Mouse (Mus musculus) gastrocnemius, postnatal 25 days (tissue): ENCODE data around the gene Fam227a. TPM values are rescaled to one million over a fixed set of nuclear protein-coding genes. Genes with fewer than 3 reads are reported as not detected.
"Not testable (repeated sequence)": the region's sequence is repeated elsewhere in the genome, so short reads cannot be mapped to it uniquely, and the experiment has no call there.

Source experiments
- DNase-seq: peaks from one replicate; pipeline ENCODE4 v3.0.0; 2022
- total RNA-seq, 2 experiments: library from RNA; stranded (reverse); gene quantifications; 1 replicate in 1 of 2; 2 replicates in 1 of 2; pipeline ENCODE4 v1.2.3; 2021

Gene Fam227a
- total RNA-seq, 2 experiments from 2014 or later, result 0.41 to 0.48 TPM

DNA sequence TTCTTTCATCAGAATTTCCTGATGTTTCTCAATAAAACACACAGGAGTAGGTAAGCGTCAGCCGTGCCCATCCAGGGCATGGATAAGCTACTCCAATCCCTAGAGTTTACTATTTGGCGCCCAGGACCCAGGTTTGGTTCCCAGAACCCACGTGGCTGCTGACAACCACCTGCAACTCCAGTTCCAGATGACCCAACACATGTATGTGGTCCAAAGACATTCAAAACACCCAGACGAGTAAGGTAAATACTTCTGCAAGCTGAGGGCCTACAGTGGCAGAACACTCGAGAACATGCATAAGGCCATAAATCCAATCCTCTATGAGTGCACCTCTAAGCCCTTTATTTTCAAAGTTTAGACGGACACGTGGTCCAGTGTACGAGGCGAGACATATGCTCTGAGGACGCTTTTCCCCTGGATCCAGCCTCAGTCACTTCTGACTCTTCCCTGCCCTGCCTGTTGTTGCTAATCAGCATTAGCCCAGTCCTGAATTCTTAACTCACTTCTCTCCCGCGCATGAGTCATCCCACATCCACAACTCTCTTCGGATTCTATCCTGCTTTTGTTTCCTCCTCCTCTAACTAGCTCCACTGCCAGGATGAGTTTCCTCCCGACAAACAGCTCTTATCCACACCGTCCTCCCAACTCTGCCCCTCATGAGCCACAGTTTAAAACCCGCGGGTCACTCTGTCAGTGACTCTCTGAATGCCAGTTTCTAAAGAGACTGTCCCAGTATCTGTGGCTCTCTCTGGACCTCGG is 25.1 kb upstream of the Fam227a start:
- no peak for DNase-seq

DNA sequence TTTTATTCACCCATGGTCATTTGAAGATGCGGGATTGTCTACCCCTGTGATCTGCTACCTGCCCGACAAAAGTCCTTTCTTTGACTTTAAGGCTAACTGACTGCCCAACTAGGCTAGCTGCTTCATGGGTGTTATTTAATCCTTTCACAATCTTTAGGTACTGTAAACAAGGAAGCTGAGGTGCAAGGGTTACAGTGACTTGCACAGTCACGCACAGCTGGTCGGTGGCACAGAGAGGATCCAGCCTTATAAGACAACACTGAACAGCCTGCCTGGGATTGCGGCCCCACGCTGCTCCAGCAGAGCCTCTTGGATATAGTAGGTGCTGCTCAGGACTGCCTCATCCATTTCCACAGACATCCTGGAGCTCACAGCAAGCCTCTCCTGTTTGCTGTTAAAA is 24.4 kb upstream of the Fam227a start:
- no peak for DNase-seq

- DNase-seq, result no peak
These were observed 23.2 kb upstream of the Fam227a start for GRCm38 (mm10) chr15:79681973-79682372.

GRCm38 (mm10) chr15:79677936-79678335 is 19.2 kb upstream of the Fam227a start:
- no peak for DNase-seq

- not testable (repeated sequence) for DNase-seq
These were observed 13.1 kb upstream of the Fam227a start for GRCm38 (mm10) chr15:79671828-79672348.

DNA sequence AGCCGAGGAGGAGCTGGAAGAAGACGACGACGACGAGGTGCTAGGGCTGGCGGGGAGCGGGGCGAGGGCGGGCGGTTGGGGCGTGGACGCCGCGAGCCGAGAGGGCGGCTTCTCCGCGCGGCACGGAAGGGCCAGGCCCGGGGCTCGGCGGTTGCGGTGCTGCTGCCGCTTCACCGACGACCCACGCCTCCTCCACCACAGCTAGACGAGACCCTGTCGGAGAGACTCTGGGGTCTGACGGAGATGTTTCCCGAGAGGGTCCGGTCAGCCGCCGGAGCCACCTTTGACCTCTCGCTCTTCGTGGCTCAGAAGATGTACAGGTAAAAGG is 12.2 kb upstream of the Fam227a start:
- DNase-seq, result no peak

GRCm38 (mm10) chr15:79670249-79670971 is 11.7 kb upstream of the Fam227a start, which contains the start of gene Tomm22:
Tomm22 (plus strand) TSS chr15:79670861.
- peak; percentile 90 for DNase-seq

- DNase-seq, result no peak
These were observed 10.4 kb upstream of the Fam227a start for GRCm38 (mm10) chr15:79669195-79669594.

GRCm38 (mm10) chr15:79664666-79665065 is 5.9 kb upstream of the Fam227a start:
- DNase-seq, result no peak

DNA sequence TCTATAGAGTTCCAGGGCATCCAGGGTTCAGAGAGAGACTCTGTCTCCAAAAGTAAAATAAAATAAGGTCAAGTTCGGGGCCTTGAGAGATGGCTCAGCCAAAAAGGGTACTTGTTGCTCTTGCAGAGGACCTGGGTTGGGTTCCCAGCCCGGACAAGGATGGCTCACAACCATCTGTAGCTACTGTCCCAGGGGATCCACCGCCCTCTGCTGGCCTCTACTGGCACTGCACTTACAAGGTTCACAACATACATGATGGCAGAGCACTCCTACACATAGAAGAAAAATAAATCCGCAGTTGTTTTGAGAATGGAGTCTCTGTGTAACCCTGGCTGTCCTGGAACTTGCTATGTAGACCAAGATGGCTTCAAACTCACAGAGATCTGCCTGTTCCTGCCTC is 3.1 kb upstream of the Fam227a start:
- DNase-seq, result no peak

- DNase-seq, result peak; percentile 61
These were observed 772 bp downstream of the Fam227a start for GRCm38 (mm10) chr15:79657837-79658530.

- no peak for DNase-seq
These were observed 2.3 kb downstream of the Fam227a start for GRCm38 (mm10) chr15:79656451-79656850.

- DNase-seq, result no peak
These were observed 7.3 kb downstream of the Fam227a start for GRCm38 (mm10) chr15:79651481-79651880.

- DNase-seq, result no peak
These were observed 8.2 kb downstream of the Fam227a start for GRCm38 (mm10) chr15:79650569-79650968.

DNA sequence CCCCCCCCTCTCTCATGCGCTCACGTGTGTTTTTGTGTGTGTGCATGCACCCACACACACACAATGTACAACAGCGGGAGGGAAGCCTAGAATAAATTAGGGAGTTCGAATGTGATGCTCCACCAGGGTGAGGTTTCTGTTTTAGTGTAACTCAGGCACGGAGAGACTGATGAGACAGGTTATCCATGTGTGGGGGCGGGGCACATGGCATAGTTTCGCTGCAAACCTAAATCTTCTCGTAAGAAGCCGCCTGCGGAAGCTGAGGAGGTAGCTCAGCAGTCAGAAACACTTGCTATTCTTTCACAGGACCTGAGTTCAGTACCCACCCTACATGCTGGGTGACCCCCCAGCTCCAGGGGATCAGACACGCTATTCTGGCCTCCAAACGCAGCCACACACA is 10.6 kb downstream of the Fam227a start:
- no peak for DNase-seq

DNA sequence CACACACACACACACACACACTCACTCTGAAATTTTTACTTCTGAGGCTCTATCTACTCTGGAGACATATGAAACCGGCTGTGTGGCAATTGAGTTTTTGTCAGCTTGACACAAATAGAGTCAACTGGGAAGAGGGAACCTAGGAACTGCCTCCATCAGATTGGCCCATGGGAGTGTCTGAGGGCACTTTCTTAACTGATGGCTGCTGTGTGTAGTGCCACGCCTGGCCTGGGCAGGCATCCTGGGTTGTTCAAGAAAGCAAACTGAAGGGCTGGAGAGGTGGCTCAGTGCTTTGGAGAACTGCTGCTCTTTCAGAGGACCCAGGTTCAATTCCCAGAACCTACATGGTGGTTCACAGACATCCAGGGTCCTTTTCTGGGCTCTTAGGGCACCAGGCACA is 13.3 kb downstream of the Fam227a start:
- no peak for DNase-seq

DNA sequence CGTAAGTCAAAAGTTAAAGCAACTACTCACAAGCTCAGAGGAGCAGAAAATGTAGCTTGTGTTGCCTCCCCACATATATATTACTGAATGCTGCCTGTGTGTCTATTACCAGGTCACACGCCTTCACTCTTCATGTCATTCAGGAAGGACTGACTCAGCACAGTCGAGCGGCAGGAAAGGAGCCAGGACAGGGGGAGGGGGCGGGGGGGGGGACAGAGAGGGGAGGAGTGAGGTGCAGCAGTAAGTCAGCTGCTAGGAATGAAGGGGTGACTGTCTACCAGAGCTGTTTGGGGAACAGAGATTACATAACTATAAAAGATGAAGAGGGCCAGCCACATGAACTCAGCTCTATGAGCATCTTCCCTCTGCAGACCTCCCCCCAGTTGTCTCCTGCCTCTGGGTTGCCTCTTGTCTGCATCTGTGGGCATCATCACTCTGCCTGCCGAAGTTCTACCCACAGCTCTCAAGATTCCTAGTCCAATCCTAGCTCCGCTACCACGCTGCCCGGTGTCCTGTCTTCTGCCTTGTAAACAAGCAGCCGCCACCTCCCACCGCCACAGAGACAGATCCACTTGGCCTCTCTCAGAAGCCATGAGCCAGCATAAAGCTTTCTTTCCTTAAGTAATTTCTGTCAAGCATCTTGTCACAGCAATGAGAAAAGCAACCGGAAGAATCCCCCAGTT is 17.5 kb downstream of the Fam227a start:
- DNase-seq, result no peak

GRCm38 (mm10) chr15:79630471-79630870 is 28.3 kb downstream of the Fam227a start:
- no peak for DNase-seq

DNA sequence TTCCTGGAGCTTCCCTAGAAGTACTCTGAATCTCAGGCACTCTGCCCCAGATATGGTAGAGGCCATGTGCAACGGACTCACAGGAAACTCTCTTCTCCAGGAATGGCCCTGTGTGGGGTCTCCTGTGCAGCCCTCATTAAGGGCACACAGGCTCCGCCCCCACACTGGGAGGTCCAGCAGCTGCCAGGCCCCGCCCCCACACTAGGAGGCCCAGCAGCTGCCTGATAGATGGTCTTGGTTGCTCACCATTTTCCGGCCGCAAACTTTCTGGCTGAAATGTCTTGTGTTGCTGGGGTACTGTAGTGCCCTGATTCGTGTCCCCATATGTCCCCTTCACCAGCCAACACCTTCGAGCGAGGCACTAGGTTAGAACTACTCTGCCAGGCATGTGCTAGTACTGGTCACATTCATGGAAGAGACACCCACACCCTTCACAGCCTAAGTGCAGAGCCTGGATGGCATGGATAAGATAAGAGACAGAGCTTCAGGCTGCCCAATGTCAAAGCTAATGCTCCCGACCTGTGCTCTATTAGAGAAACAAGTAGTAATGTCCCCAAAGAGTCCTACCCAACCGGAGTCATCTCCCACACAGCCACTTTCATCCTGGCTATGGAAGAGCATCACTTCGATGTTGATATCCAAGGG is 38.9 kb downstream of the Fam227a start:
- DNase-seq, result peak; percentile 3

- no peak for DNase-seq
These were observed 40.3 kb downstream of the Fam227a start for GRCm38 (mm10) chr15:79618456-79618855.

DNA sequence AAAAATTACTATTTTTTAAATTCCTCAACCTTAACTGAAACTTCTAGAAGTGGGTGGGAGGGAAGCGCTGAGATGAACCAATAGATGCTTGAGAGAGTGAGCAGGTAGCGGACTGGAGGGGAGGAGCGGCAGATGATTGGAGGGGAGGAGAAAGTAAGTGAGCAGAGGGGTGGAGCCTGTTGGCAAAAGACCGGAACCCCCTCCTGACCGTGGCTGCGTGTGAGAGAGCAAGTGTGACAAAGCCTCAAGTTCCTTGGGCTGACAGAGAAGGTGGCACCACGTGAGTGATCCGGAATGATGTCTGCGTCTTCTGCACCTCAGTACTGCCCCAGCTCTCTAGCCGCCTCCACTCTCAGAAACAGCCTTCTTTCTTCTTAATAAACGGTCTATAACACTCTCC is 41.6 kb downstream of the Fam227a start:
- no peak for DNase-seq

DNA sequence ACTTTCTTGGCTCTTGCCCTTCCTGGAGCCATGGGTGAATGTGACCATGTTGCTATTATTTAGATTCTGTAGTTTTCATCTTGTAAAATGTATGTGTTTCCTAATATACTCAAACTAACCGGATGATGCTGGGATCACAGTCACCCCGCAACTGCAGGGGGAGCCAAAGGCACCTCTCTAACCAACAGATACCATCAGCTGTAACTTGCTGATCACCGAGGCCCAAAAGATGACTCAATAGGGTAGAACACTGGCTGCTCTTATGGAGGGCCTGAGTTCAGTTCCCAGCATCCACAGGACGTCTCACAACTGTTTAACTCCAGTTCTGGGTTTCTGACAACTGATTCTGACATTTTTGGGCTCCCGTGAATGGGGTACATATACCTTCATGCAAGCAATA is 42.0 kb downstream of the Fam227a start:
- DNase-seq, result no peak
